32 mouse cellular contexts compared by ENCODE assay signal in genomic region chr7:118405251-118405650, GRCm38 (mm10). TPM values are rescaled to one million over a fixed set of nuclear protein-coding genes. Genes with fewer than 3 reads are reported as not detected.
DNase-seq lines count a peak whose midpoint lies in the region; ATAC-seq and TF ChIP-seq lines count a peak whose summit lies in the region.
"Had no signal": no experiment of that assay in that cellular context is flagged by ENCODE, and none has a peak within 500 bp of the region (broad histone marks: within the 10 kb centered on the region; RNA-seq: fewer than 3 reads in every experiment).

No protein-coding gene starts in this region.

- no peak overlapping the region for H3K27ac ChIP-seq in forebrain, postnatal 0 days (ENCODE audit: low read depth, low read length)
- H3K27ac ChIP-seq in forebrain, embryonic 12.5 days = no peak overlapping the region
- H3K27ac ChIP-seq: embryonic facial prominence, embryonic 13.5 days; forebrain, embryonic 15.5 days; gastrocnemius, adult 2 months; heart, embryonic 13.5 days; hindbrain, embryonic 15.5 days; liver, embryonic 12.5 days; midbrain, embryonic 12.5 days; neural tube, embryonic 15.5 days had no signal

- no peak for TF ChIP-seq POLR2A in brain, embryonic 14.5 days (IDR thresholded peaks at IDR 0.05; ENCODE audit: borderline replicate concordance, extremely low read depth, insufficient read depth, insufficient read length, poor library complexity, severe bottlenecking)

- H3K4me3 ChIP-seq in forebrain, postnatal 0 days (ENCODE audit: low read depth, low read length) = no peak overlapping the region
- no peak overlapping the region for H3K4me3 ChIP-seq in forebrain, embryonic 12.5 days (replicated peaks)
- H3K4me3 ChIP-seq: embryonic facial prominence, embryonic 13.5 days; erythroblast, embryonic 14.5 days; forebrain, embryonic 15.5 days; gastrocnemius, adult 2 months; heart, embryonic 13.5 days; hindbrain, embryonic 15.5 days; liver, embryonic 12.5 days; midbrain, embryonic 12.5 days; neural tube, embryonic 15.5 days had no signal

- TF ChIP-seq CTCF in forebrain, postnatal 0 days (IDR thresholded peaks at IDR 0.05; ENCODE audit: low read depth) = no peak
- no peak for TF ChIP-seq CTCF in brain, embryonic 14.5 days (IDR thresholded peaks at IDR 0.05; ENCODE audit: borderline replicate concordance, extremely low read depth, insufficient read depth, insufficient read length)

- no peak overlapping the region for H3K9ac ChIP-seq in forebrain, postnatal 0 days
- H3K9ac ChIP-seq in forebrain, embryonic 12.5 days = no peak overlapping the region
- H3K9ac ChIP-seq: embryonic facial prominence, embryonic 13.5 days; forebrain, embryonic 15.5 days; heart, embryonic 13.5 days; hindbrain, embryonic 15.5 days; liver, embryonic 12.5 days; liver, postnatal 0 days; midbrain, embryonic 12.5 days; neural tube, embryonic 15.5 days had no signal

- H3K4me1 ChIP-seq in forebrain, postnatal 0 days (ENCODE audit: insufficient read depth) = no peaks in the 10 kb centered on the region; the same call in 1 of the 2 replicates
- H3K4me1 ChIP-seq in forebrain, embryonic 12.5 days = peaks cover 13% of the 10 kb centered on the region; the same call in 1 of the 2 replicates
- H3K4me1 ChIP-seq: heart, embryonic 13.5 days; liver, embryonic 12.5 days had no signal

- peak; percentile 46; the same call in 1 of the 2 replicates for ATAC-seq in forebrain, postnatal 0 days
- no peak for ATAC-seq in forebrain, embryonic 12.5 days (ENCODE audit: low FRiP score)
- ATAC-seq: forebrain, embryonic 15.5 days; liver, embryonic 12.5 days; liver, postnatal 0 days; Patski had no signal

- no peaks in the 10 kb centered on the region for H3K9me3 ChIP-seq in forebrain, postnatal 0 days (ENCODE audit: low read length)
- H3K9me3 ChIP-seq in forebrain, embryonic 12.5 days = no peaks in the 10 kb centered on the region
- H3K9me3 ChIP-seq: embryonic facial prominence, embryonic 13.5 days; forebrain, embryonic 15.5 days; heart, embryonic 13.5 days; hindbrain, embryonic 15.5 days; liver, embryonic 12.5 days; midbrain, embryonic 12.5 days; neural tube, embryonic 15.5 days had no signal

- no peaks in the 10 kb centered on the region for H3K27me3 ChIP-seq in forebrain, postnatal 0 days (ENCODE audit: insufficient read depth, low read length)
- H3K27me3 ChIP-seq in forebrain, embryonic 12.5 days = no peaks in the 10 kb centered on the region
- H3K27me3 ChIP-seq: embryonic facial prominence, embryonic 13.5 days; forebrain, embryonic 15.5 days; hindbrain, embryonic 15.5 days; liver, embryonic 12.5 days; midbrain, embryonic 12.5 days; neural tube, embryonic 15.5 days; Patski had no signal

- no peak overlapping the region for H3K4me2 ChIP-seq in forebrain, postnatal 0 days (ENCODE audit: low read depth)
- H3K4me2 ChIP-seq in forebrain, embryonic 12.5 days = no peak overlapping the region
- H3K4me2 ChIP-seq: embryonic facial prominence, embryonic 13.5 days; forebrain, embryonic 15.5 days; heart, embryonic 13.5 days; hindbrain, embryonic 15.5 days; liver, embryonic 12.5 days; midbrain, embryonic 12.5 days; neural tube, embryonic 15.5 days had no signal

- no peaks in the 10 kb centered on the region for H3K36me3 ChIP-seq in forebrain, postnatal 0 days (ENCODE audit: insufficient read depth)
- H3K36me3 ChIP-seq in forebrain, embryonic 12.5 days (replicated peaks) = no peaks in the 10 kb centered on the region
- H3K36me3 ChIP-seq: embryonic facial prominence, embryonic 13.5 days; forebrain, embryonic 15.5 days; heart, embryonic 13.5 days; hindbrain, embryonic 15.5 days; liver, embryonic 12.5 days; midbrain, embryonic 12.5 days; neural tube, embryonic 15.5 days had no signal

- DNase-seq in forebrain, postnatal 0 days = peak; percentile 13
- peak; percentile 7 for DNase-seq in kidney, adult 9 months
- no peak for DNase-seq in kidney, postnatal 14 days
- DNase-seq in ZHBTc4 (ENCODE audit: low read depth, low spot score) = peak; percentile 5
- DNase-seq in brain, embryonic 14.5 days (ENCODE audit: low read depth) = peak; percentile 56
- DNase-seq in heart, adult 18-20 months = no peak
- DNase-seq: adrenal gland, postnatal 25 days; cerebellum, adult 2 months; cerebellum, postnatal 36 days; gastrocnemius, adult 2 months; gastrocnemius, postnatal 36 days; heart, postnatal 10 days; layer of hippocampus, postnatal 36 days; left cerebral cortex, postnatal 4 days; liver, postnatal 0 days; lung, postnatal 36 days; retina, postnatal 1 day; right cerebral cortex, postnatal 14 days; thymus, postnatal 4 days had no signal

RNA-seq across cellular contexts. Expression of gene Syt17, which starts 42.8 kb away (rescaled TPM):
- total RNA-seq in forebrain, postnatal 0 days (2014; rRNA removed) = 19.6 and 22.5 TPM in 2 replicates
- 10.4 and 18.2 TPM in 2 replicates for polyA plus RNA-seq in forebrain, postnatal 0 days (2015; fragmentation: Nextera tagmentation; extraction: Ambion mirVana)
- polyA plus RNA-seq in forebrain, embryonic 12.5 days (2016; fragmentation: Nextera tagmentation; extraction: Ambion mirVana) = 3.4 and 4.0 TPM in 2 replicates
- 10.5 and 13.4 TPM in 2 replicates for polyA plus RNA-seq in brain, embryonic 14.5 days (2012; rRNA removed)
- total RNA-seq in heart, adult 18-20 months (2021) = 1 to 10 TPM in 1 of 2 experiments, under 1 TPM in 1; 0.57 to 1.2 TPM
- total RNA-seq: hematopoietic stem cell, adult 5-6 weeks; megakaryocyte, adult 5-6 weeks; MEL had no signal

Comparison
In these comparisons a context has a peak if more than half of its experiments do, and no peak if none do; other contexts are left out.
1. DNase-seq: peak in forebrain, postnatal 0 days (single experiment), kidney, adult 9 months (single experiment), ZHBTc4 (single experiment) and brain, embryonic 14.5 days (single experiment); none in kidney, postnatal 14 days (single experiment) and heart, adult 18-20 months (0 of 2).